Mouse (Mus musculus) MEL (cell line): Measurements from ENCODE around the gene Spast. TPM values are rescaled to one million over a fixed set of nuclear protein-coding genes. Genes with fewer than 3 reads are reported as not detected.

Experiments used
- DNase-seq: peaks from one replicate; pipeline ENCODE4 v3.0.0; 2011; ENCODE audit warnings: low read depth, low spot score
- H3K27ac ChIP-seq: 2 replicates; pipeline ENCODE4 v1.5.1; 2012; ENCODE audit warnings: low read depth, mild to moderate bottlenecking, control low read depth, low read length, moderate library complexity; ENCODE audit not compliant: control insufficient read depth
- H3K27me3 ChIP-seq, 2 experiments: fragments of 150-350 bp in 1 of 2; sonication (generic) in 1 of 2; 2 replicates each; pipeline ENCODE4 v1.6.1; 2012; ENCODE audit warnings: low read length in 2 of 2, mild to moderate bottlenecking in 2 of 2, improper control_type of control experiment in 1 of 2, moderate library complexity in 1 of 2; ENCODE audit not compliant: insufficient read depth in 2 of 2, control insufficient read depth in 1 of 2
- H3K36me3 ChIP-seq, 2 experiments: 2 replicates each; pipeline ENCODE4 v1.6.1; 2012 to 2014; ENCODE audit warnings: low read length in 2 of 2, improper control_type of control experiment in 1 of 2, inconsistent platforms in 1 of 2, mild to moderate bottlenecking in 1 of 2; ENCODE audit not compliant: insufficient read depth in 2 of 2, control insufficient read depth in 1 of 2
- H3K4me1 ChIP-seq, 2 experiments: fragments of 150-350 bp in 1 of 2; sonication (generic) in 1 of 2; 2 replicates each; pipeline ENCODE4 v1.6.1; 2012; ENCODE audit warnings: low read length in 2 of 2, improper control_type of control experiment in 1 of 2, mild to moderate bottlenecking in 1 of 2; ENCODE audit not compliant: insufficient read depth in 2 of 2, control insufficient read depth in 1 of 2
- H3K4me3 ChIP-seq, 2 experiments: fragments of 150-350 bp in 1 of 2; sonication (generic) in 1 of 2; 2 replicates each; pipeline ENCODE4 v1.5.1; 2012; ENCODE audit warnings: low read depth in 2 of 2, low read length in 2 of 2, mild to moderate bottlenecking in 2 of 2, moderate library complexity in 2 of 2, control low read depth in 1 of 2, improper control_type of control experiment in 1 of 2; ENCODE audit not compliant: control insufficient read depth in 1 of 2, insufficient read depth in 1 of 2
- H3K79me2 ChIP-seq: 2 replicates; pipeline ENCODE4 v1.6.1; 2012; ENCODE audit warnings: mild to moderate bottlenecking, low read length, moderate library complexity; ENCODE audit not compliant: control insufficient read depth, poor library complexity, insufficient read depth
- H3K9ac ChIP-seq: 2 replicates; pipeline ENCODE4 v1.6.1; 2012; ENCODE audit warnings: low read depth, mild to moderate bottlenecking, control low read depth, low read length, moderate library complexity; ENCODE audit not compliant: control insufficient read depth, poor library complexity, severe bottlenecking
- H3K9me3 ChIP-seq: fragments of 150-350 bp; sonication (generic); replicated peaks from 2 replicates; pipeline ENCODE4 v1.6.1; 2012; ENCODE audit warnings: mild to moderate bottlenecking, low read length, improper control_type of control experiment, moderate library complexity; ENCODE audit not compliant: insufficient read depth
- BHLHE40 ChIP-seq: IDR thresholded peaks from 2 replicates; pipeline ENCODE4 v1.6.1; 2012; ENCODE audit warnings: low read depth, mild to moderate bottlenecking, inconsistent platforms, low read length, improper control_type of control experiment, borderline replicate concordance
- CHD1 ChIP-seq: IDR thresholded peaks from 2 replicates; pipeline ENCODE4 v1.6.1; 2012; ENCODE audit warnings: low read depth, mild to moderate bottlenecking, inconsistent platforms, low read length, improper control_type of control experiment
- CHD2 ChIP-seq: IDR thresholded peaks from 2 replicates; pipeline ENCODE4 v1.6.1; 2011; ENCODE audit warnings: low read length, improper control_type of control experiment
- CTCF ChIP-seq, 3 experiments: IDR thresholded peaks in 2 of 3; conservative IDR thresholded peaks in 1 of 3; 2 replicates each; pipeline ENCODE4 v1.5.1; 2011 to 2012; ENCODE audit warnings: low read length in 3 of 3, low read depth in 2 of 3, mild to moderate bottlenecking in 2 of 3, improper control_type of control experiment in 1 of 3, inconsistent platforms in 1 of 3, mixed read lengths in 1 of 3, moderate library complexity in 1 of 3; ENCODE audit not compliant: control insufficient read depth in 1 of 3, insufficient read depth in 1 of 3, poor library complexity in 1 of 3, severe bottlenecking in 1 of 3
- E2F4 ChIP-seq: IDR thresholded peaks from 2 replicates; pipeline ENCODE4 v1.6.1; 2011; ENCODE audit warnings: low read depth, low read length, improper control_type of control experiment, borderline replicate concordance
- ELF1 ChIP-seq: IDR thresholded peaks from 2 replicates; pipeline ENCODE4 v1.6.1; 2014; ENCODE audit warnings: low read depth, mild to moderate bottlenecking, inconsistent platforms, low read length, improper control_type of control experiment, moderate library complexity
- EP300 ChIP-seq, 2 experiments: IDR thresholded peaks; 2 replicates each; pipeline ENCODE4 v1.6.1; 2011; ENCODE audit warnings: improper control_type of control experiment in 2 of 2, low read length in 2 of 2, low read depth in 1 of 2, mild to moderate bottlenecking in 1 of 2
- ETS1 ChIP-seq: IDR thresholded peaks from 2 replicates; pipeline ENCODE4 v1.6.1; 2012; ENCODE audit warnings: low read depth, mild to moderate bottlenecking, inconsistent platforms, low read length, improper control_type of control experiment, moderate library complexity
- GABPA ChIP-seq: IDR thresholded peaks from 2 replicates; pipeline ENCODE4 v1.6.1; 2012; ENCODE audit warnings: low read depth, mild to moderate bottlenecking, inconsistent platforms, low read length, improper control_type of control experiment, moderate library complexity
- GATA1 ChIP-seq: IDR thresholded peaks from 2 replicates; pipeline ENCODE4 v1.6.1; 2011; ENCODE audit warnings: low read depth, low read length, improper control_type of control experiment
- JUND ChIP-seq: IDR thresholded peaks from 2 replicates; pipeline ENCODE4 v1.6.1; 2011; ENCODE audit warnings: low read depth, mild to moderate bottlenecking, improper control_type of control experiment, low read length
- KAT2A ChIP-seq: conservative IDR thresholded peaks from 2 replicates; pipeline ENCODE4 v1.6.1; 2012; ENCODE audit warnings: low read depth, low read length, improper control_type of control experiment, inconsistent platforms
- MAX ChIP-seq: IDR thresholded peaks from 2 replicates; pipeline ENCODE4 v1.6.1; 2011; ENCODE audit warnings: low read length, improper control_type of control experiment
- MAZ ChIP-seq: IDR thresholded peaks from 2 replicates; pipeline ENCODE4 v1.6.1; 2012; ENCODE audit warnings: low read depth, mild to moderate bottlenecking, inconsistent platforms, low read length, improper control_type of control experiment
- MEF2A ChIP-seq: IDR thresholded peaks from 2 replicates; pipeline ENCODE4 v1.6.1; 2014; ENCODE audit warnings: low read depth, mild to moderate bottlenecking, inconsistent platforms, low read length, improper control_type of control experiment; ENCODE audit not compliant: poor library complexity, insufficient replicate concordance, severe bottlenecking; ENCODE audit errors: extremely low read depth
- MYB ChIP-seq: IDR thresholded peaks from 2 replicates; pipeline ENCODE4 v1.6.1; 2011; ENCODE audit warnings: mild to moderate bottlenecking, low read depth, low read length, improper control_type of control experiment
- MYC ChIP-seq: IDR thresholded peaks from 2 replicates; pipeline ENCODE4 v1.6.1; 2011; ENCODE audit warnings: low read depth, mild to moderate bottlenecking, low read length, improper control_type of control experiment, moderate library complexity
- NELFE ChIP-seq: IDR thresholded peaks from 2 replicates; pipeline ENCODE4 v1.6.1; 2011; ENCODE audit warnings: low read depth, low read length, improper control_type of control experiment
- NRF1 ChIP-seq: IDR thresholded peaks from 2 replicates; pipeline ENCODE4 v1.6.1; 2014; ENCODE audit warnings: low read depth, mild to moderate bottlenecking, inconsistent platforms, low read length, improper control_type of control experiment, moderate library complexity; ENCODE audit not compliant: poor library complexity, insufficient read depth, severe bottlenecking
- POLR2A ChIP-seq, 2 experiments: IDR thresholded peaks; 2 replicates each; pipeline ENCODE4 v1.6.1; 2011 to 2012; ENCODE audit warnings: low read length in 2 of 2, mild to moderate bottlenecking in 2 of 2, control low read depth in 1 of 2, improper control_type of control experiment in 1 of 2, low read depth in 1 of 2, moderate library complexity in 1 of 2; ENCODE audit not compliant: control insufficient read depth in 1 of 2, insufficient read depth in 1 of 2, poor library complexity in 1 of 2
- POLR2AphosphoS2 ChIP-seq: IDR thresholded peaks from 2 replicates; pipeline ENCODE4 v1.6.1; 2011; ENCODE audit warnings: low read length, improper control_type of control experiment
- POLR2AphosphoS5 ChIP-seq: IDR thresholded peaks from 2 replicates; pipeline ENCODE4 v1.6.1; 2012; ENCODE audit warnings: low read depth, borderline replicate concordance, mild to moderate bottlenecking, inconsistent platforms, low read length, moderate library complexity, mixed read lengths
- RAD21 ChIP-seq: IDR thresholded peaks from 2 replicates; pipeline ENCODE4 v1.6.1; 2011; ENCODE audit warnings: mild to moderate bottlenecking, low read depth, low read length, improper control_type of control experiment
- RCOR1 ChIP-seq: IDR thresholded peaks from 2 replicates; pipeline ENCODE4 v1.6.1; 2012; ENCODE audit warnings: low read depth, mild to moderate bottlenecking, inconsistent platforms, low read length, improper control_type of control experiment
- SIN3A ChIP-seq: IDR thresholded peaks from 2 replicates; pipeline ENCODE4 v1.6.1; 2012; ENCODE audit warnings: low read length, improper control_type of control experiment, inconsistent platforms
- TAL1 ChIP-seq: IDR thresholded peaks from 2 replicates; pipeline ENCODE4 v1.6.1; 2012; ENCODE audit warnings: mild to moderate bottlenecking, inconsistent platforms, low read length, moderate library complexity, mixed read lengths
- TBP ChIP-seq: IDR thresholded peaks from 2 replicates; pipeline ENCODE4 v1.8.0; 2011; ENCODE audit warnings: low read depth, low read length, improper control_type of control experiment
- TCF12 ChIP-seq: IDR thresholded peaks from 2 replicates; pipeline ENCODE4 v1.6.1; 2014; ENCODE audit warnings: low read depth, mild to moderate bottlenecking, inconsistent platforms, low read length, improper control_type of control experiment, moderate library complexity
- UBTF ChIP-seq: IDR thresholded peaks from 2 replicates; pipeline ENCODE4 v1.6.1; 2012; ENCODE audit warnings: low read depth, mild to moderate bottlenecking, inconsistent platforms, low read length, improper control_type of control experiment, moderate library complexity, borderline replicate concordance; ENCODE audit not compliant: insufficient read depth
- USF1 ChIP-seq: IDR thresholded peaks from 2 replicates; pipeline ENCODE4 v1.6.1; 2014; ENCODE audit warnings: low read depth, mild to moderate bottlenecking, inconsistent platforms, low read length, improper control_type of control experiment, moderate library complexity
- USF2 ChIP-seq, 2 experiments: IDR thresholded peaks; 2 replicates each; pipeline ENCODE4 v1.6.1; 2011 to 2012; ENCODE audit warnings: improper control_type of control experiment in 2 of 2, low read length in 2 of 2, borderline replicate concordance in 1 of 2, inconsistent platforms in 1 of 2, low read depth in 1 of 2, mild to moderate bottlenecking in 1 of 2; ENCODE audit not compliant: insufficient read depth in 1 of 2
- ZC3H11A ChIP-seq: IDR thresholded peaks from 2 replicates; pipeline ENCODE4 v1.6.1; 2012; ENCODE audit warnings: low read depth, mild to moderate bottlenecking, inconsistent platforms, low read length, improper control_type of control experiment
- ZKSCAN1 ChIP-seq: IDR thresholded peaks from 2 replicates; pipeline ENCODE4 v1.6.1; 2012; ENCODE audit warnings: low read depth, mild to moderate bottlenecking, inconsistent platforms, low read length, improper control_type of control experiment, moderate library complexity
- ZMIZ1 ChIP-seq: IDR thresholded peaks from 2 replicates; pipeline ENCODE4 v1.6.1; 2012; ENCODE audit warnings: low read depth, mild to moderate bottlenecking, inconsistent platforms, low read length, improper control_type of control experiment, moderate library complexity
- ZNF384 ChIP-seq: IDR thresholded peaks from 2 replicates; pipeline ENCODE4 v1.6.1; 2012; ENCODE audit warnings: low read depth, mild to moderate bottlenecking, inconsistent platforms, low read length, improper control_type of control experiment
- polyA plus RNA-seq, 2 experiments: library from polyadenylated mRNA; stranded (reverse) in 1 of 2; unstranded in 1 of 2; fragments of >175 nt in 1 of 2; fragments of >200 nt in 1 of 2; gene quantifications; 2 replicates each; pipeline versions ENCODE4 v1.2.1 to v1.2.4; 2012; ENCODE audit warnings: low replicate concordance in 2 of 2, low read depth in 1 of 2; ENCODE audit not compliant: insufficient read length in 2 of 2, insufficient read depth in 1 of 2, missing spikeins in 1 of 2
- total RNA-seq: library from RNA; depleted of rRNA; stranded (reverse); fragments of 300-350 nt; gene quantifications from 2 replicates; pipeline ENCODE4 v1.2.3, GENCODE M21; 2012

Spast gene
- total and polyA plus RNA-seq, 3 experiments: 29.0 to 35.2 TPM; not detected in 1

- peak; percentile 89 for DNase-seq
- peak within 1 kb of the TSS; percentile 99 for H3K4me3 ChIP-seq
- H3K9ac ChIP-seq: peak within 1 kb of the TSS; percentile 98
- H3K4me1 ChIP-seq: peaks cover 16 to 17% of the 10 kb centered on the region in 2 experiments
- no peaks in the 10 kb centered on the region for H3K27me3 ChIP-seq
- peak within 1 kb of the TSS; percentile 89 for H3K27ac ChIP-seq
- H3K9me3 ChIP-seq: no peaks in the 10 kb centered on the region
- H3K36me3 ChIP-seq: peaks cover 3 to 28% of the 10 kb centered on the region in 2 experiments
- H3K79me2 ChIP-seq: peaks cover 37% of the 10 kb centered on the region
- TF ChIP-seq POLR2A (IDR thresholded peaks at IDR 0.05; ENCODE audit: control insufficient read depth in 1 of 2, insufficient read depth in 1 of 2, low read depth in 1 of 2, low read length in 2 of 2, poor library complexity in 1 of 2): peak; percentile 59 to 94; a peak in 3 of 4 replicates
- no peak; the same call in 1 of the 2 replicates for TF ChIP-seq KAT2A
- no peak for TF ChIP-seq ZKSCAN1
- no peak for TF ChIP-seq MYB
- TF ChIP-seq CHD1: no peak
- TF ChIP-seq POLR2AphosphoS2: no peak
- no peak for TF ChIP-seq RCOR1
- no peak for TF ChIP-seq ZNF384
- no peak for TF ChIP-seq GATA1
- TF ChIP-seq MYC: no peak
- TF ChIP-seq TBP: no peak
- no peak for TF ChIP-seq USF1
- no peak for TF ChIP-seq TCF12
- no peak for TF ChIP-seq USF2 (IDR thresholded peaks at IDR 0.05; ENCODE audit: borderline replicate concordance in 1 of 2, insufficient read depth in 1 of 2, low read depth in 1 of 2, low read length in 2 of 2)
- TF ChIP-seq MAX: 0 out of 2 replicates have a peak, but pooled peaks have one; percentile 24
- TF ChIP-seq CTCF (IDR thresholded peaks at IDR 0.05 in 2 of 3, conservative IDR thresholded peaks at IDR 0.05 in 1 of 3; ENCODE audit: control insufficient read depth in 1 of 3, insufficient read depth in 1 of 3, low read depth in 2 of 3, low read length in 3 of 3, poor library complexity in 1 of 3, severe bottlenecking in 1 of 3): no peak
- TF ChIP-seq UBTF: no peak
- no peak for TF ChIP-seq MEF2A
- no peak for TF ChIP-seq TAL1
- peak; percentile 85; the same call in 1 of the 2 replicates for TF ChIP-seq MAZ
- TF ChIP-seq ZMIZ1: no peak; the same call in 1 of the 2 replicates
- TF ChIP-seq NELFE: peak; percentile 66
- TF ChIP-seq POLR2AphosphoS5: no peak
- no peak for TF ChIP-seq BHLHE40
- no peak for TF ChIP-seq CHD2
- no peak for TF ChIP-seq ZC3H11A
- peak; percentile 79 for TF ChIP-seq NRF1
- TF ChIP-seq EP300 (IDR thresholded peaks at IDR 0.05; ENCODE audit: low read depth in 1 of 2, low read length in 2 of 2): peak in 1 of 2 experiments; percentile 3; a peak in 1 of 4 replicates
- TF ChIP-seq GABPA: no peak
- TF ChIP-seq JUND: no peak
- no peak for TF ChIP-seq E2F4
- TF ChIP-seq RAD21: no peak
- TF ChIP-seq ETS1: peak; percentile 11; the same call in 1 of the 2 replicates
- peak; percentile 41; the same call in 1 of the 2 replicates for TF ChIP-seq ELF1
- peak; percentile 73 for TF ChIP-seq SIN3A
Observed at GRCm38 (mm10) chr17:74295026-74295970, 43.5 kb upstream of the Spast start, which contains the start of gene Memo1. Gene Memo1 (minus strand): TSS chr17:74295521.
